Mouse (Mus musculus): ENCODE data around the gene Padi2. TPM values are rescaled to one million over a fixed set of nuclear protein-coding genes. Genes with fewer than 3 reads are reported as not detected.

Gene Padi2
- polyA plus RNA-seq, 1 experiment from 2014 or later, result 3.8 TPM

Other genes starting within 250 kb of the Padi2 start
- 9.7 and 12.9 TPM in 2 replicates for gene Arhgef10l, start 240.3 kb upstream of the Padi2 start, polyA plus RNA-seq (2014; fragmentation: Nextera tagmentation; extraction: Ambion mirVana)
- gene Rcc2, start 205.8 kb upstream of the Padi2 start, polyA plus RNA-seq (2014; fragmentation: Nextera tagmentation; extraction: Ambion mirVana), result 23.3 and 24.6 TPM in 2 replicates
- gene Padi6, start 163.7 kb upstream of the Padi2 start, polyA plus RNA-seq (2014; fragmentation: Nextera tagmentation; extraction: Ambion mirVana), result not detected in 2 replicates
- 1.9 and 2.4 TPM in 2 replicates for gene Padi4, start 132.1 kb upstream of the Padi2 start, polyA plus RNA-seq (2014; fragmentation: Nextera tagmentation; extraction: Ambion mirVana)
- gene Padi3, start 95.7 kb upstream of the Padi2 start, polyA plus RNA-seq (2014; fragmentation: Nextera tagmentation; extraction: Ambion mirVana), result 0.39 and 0.63 TPM in 2 replicates
- 0.19 and 0.24 TPM in 2 replicates for gene Padi1, start 60.6 kb upstream of the Padi2 start, polyA plus RNA-seq (2014; fragmentation: Nextera tagmentation; extraction: Ambion mirVana)
- 760 and 778 TPM in 2 replicates for gene Sdhb, start 54.9 kb downstream of the Padi2 start, polyA plus RNA-seq (2014; fragmentation: Nextera tagmentation; extraction: Ambion mirVana)
- 18.2 and 18.9 TPM in 2 replicates for gene Atp13a2, start 80.5 kb downstream of the Padi2 start, polyA plus RNA-seq (2014; fragmentation: Nextera tagmentation; extraction: Ambion mirVana)
- gene Mfap2, start 104.1 kb downstream of the Padi2 start, polyA plus RNA-seq (2014; fragmentation: Nextera tagmentation; extraction: Ambion mirVana), result 246 and 248 TPM in 2 replicates
- 4.5 and 4.7 TPM in 2 replicates for gene Crocc, start 154.2 kb downstream of the Padi2 start, polyA plus RNA-seq (2014; fragmentation: Nextera tagmentation; extraction: Ambion mirVana)
- 34.4 and 41.9 TPM in 2 replicates for gene Necap2, start 172.0 kb downstream of the Padi2 start, polyA plus RNA-seq (2014; fragmentation: Nextera tagmentation; extraction: Ambion mirVana)
- gene Spata21, start 182.0 kb downstream of the Padi2 start, polyA plus RNA-seq (2014; fragmentation: Nextera tagmentation; extraction: Ambion mirVana), result 0.64 TPM in 1 of 2 replicates, not detected in the other
- gene Szrd1, start 233.4 kb downstream of the Padi2 start, polyA plus RNA-seq (2014; fragmentation: Nextera tagmentation; extraction: Ambion mirVana), result 23.6 and 25.7 TPM in 2 replicates
- 18.5 and 19.3 TPM in 2 replicates for gene Fbxo42, start 241.6 kb downstream of the Padi2 start, polyA plus RNA-seq (2014; fragmentation: Nextera tagmentation; extraction: Ambion mirVana)